Mouse (Mus musculus): Measurements from ENCODE around the gene Slc6a12. TPM values are rescaled to one million over a fixed set of nuclear protein-coding genes. Genes with fewer than 3 reads are reported as not detected.
A peak's percentile ranks its signal among the peaks of the same experiment; 100 is the strongest.

Slc6a12 gene
- total and polyA plus RNA-seq, 3 experiments: not detected

DNA sequence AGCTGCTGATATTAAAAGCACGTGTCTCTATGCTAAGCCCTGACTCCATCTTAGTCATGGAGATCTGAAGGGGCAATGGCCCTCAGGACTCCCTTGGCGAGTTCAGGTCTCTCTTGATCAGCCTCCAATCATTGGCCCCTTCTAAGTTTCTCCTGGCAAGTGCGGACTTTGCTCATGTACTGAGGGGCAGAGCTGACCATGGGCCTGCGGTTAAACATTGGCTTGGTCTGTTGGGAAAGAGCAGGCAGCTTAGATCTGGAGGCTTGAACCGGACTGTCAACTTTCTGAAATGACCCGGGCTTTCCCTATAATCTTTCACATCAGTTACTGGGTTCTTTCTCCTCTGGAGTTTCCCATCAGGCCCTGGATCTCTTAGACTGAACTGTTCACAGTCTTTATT is 31.9 kb upstream of the Slc6a12 start:
- TF ChIP-seq MAX (IDR thresholded peaks at IDR 0.05; ENCODE audit: low read length) (no peak), MAFK (IDR thresholded peaks at IDR 0.05; ENCODE audit: borderline replicate concordance, low read depth, low read length) (no peak), POLR2AphosphoS2 (IDR thresholded peaks at IDR 0.05; ENCODE audit: low read length) (no peak), RAD21 (IDR thresholded peaks at IDR 0.05; ENCODE audit: low read depth, low read length) (no peak), NRF1 (IDR thresholded peaks at IDR 0.05; ENCODE audit: insufficient read depth, low read depth, low read length, poor library complexity, severe bottlenecking) (no peak), ZC3H11A (IDR thresholded peaks at IDR 0.05; ENCODE audit: low read depth, low read length) (no peak), NELFE (IDR thresholded peaks at IDR 0.05; ENCODE audit: low read depth, low read length) (no peak), ZMIZ1 (IDR thresholded peaks at IDR 0.05; ENCODE audit: low read depth, low read length) (no peak), BHLHE40 (IDR thresholded peaks at IDR 0.05; ENCODE audit: borderline replicate concordance, low read depth, low read length) (no peak), ZNF384 (IDR thresholded peaks at IDR 0.05; ENCODE audit: low read depth, low read length) (no peak), SIN3A (IDR thresholded peaks at IDR 0.05; ENCODE audit: low read length) (no peak), MYC (IDR thresholded peaks at IDR 0.05; ENCODE audit: low read depth, low read length) (no peak), CHD1 (IDR thresholded peaks at IDR 0.05; ENCODE audit: low read depth, low read length) (no peak), GATA1 (IDR thresholded peaks at IDR 0.05; ENCODE audit: low read depth, low read length) (no peak), POLR2A (IDR thresholded peaks at IDR 0.05; ENCODE audit: control insufficient read depth in 1 of 2, insufficient read depth in 1 of 2, low read depth in 1 of 2, low read length in 2 of 2, poor library complexity in 1 of 2) (no peak), ETS1 (IDR thresholded peaks at IDR 0.05; ENCODE audit: low read depth, low read length) (no peak), CHD2 (IDR thresholded peaks at IDR 0.05; ENCODE audit: low read length) (no peak), ZKSCAN1 (IDR thresholded peaks at IDR 0.05; ENCODE audit: low read depth, low read length) (no peak), USF2 (IDR thresholded peaks at IDR 0.05; ENCODE audit: borderline replicate concordance in 1 of 2, insufficient read depth in 1 of 2, low read depth in 1 of 2, low read length in 2 of 2) (no peak)
- Histone ChIP-seq H3K9me3 (replicated peaks; ENCODE audit: insufficient read depth, low read length) (no peaks in the 10 kb centered on the region), H3K9ac (ENCODE audit: control insufficient read depth, low read depth, low read length, poor library complexity, severe bottlenecking) (no peak overlapping the region), H3K4me3 (ENCODE audit: control insufficient read depth in 1 of 2, insufficient read depth in 1 of 2, low read depth in 2 of 2, low read length in 2 of 2) (no peak overlapping the region), H3K27ac (ENCODE audit: control insufficient read depth, low read depth, low read length) (no peak overlapping the region), H3K36me3 (ENCODE audit: control insufficient read depth in 1 of 2, insufficient read depth in 2 of 2, low read length in 2 of 2) (no peaks in the 10 kb centered on the region), H3K27me3 (ENCODE audit: control insufficient read depth in 1 of 2, insufficient read depth in 2 of 2, low read length in 2 of 2) (peaks cover 4 to 6% of the 10 kb centered on the region in 2 experiments), H3K79me2 (ENCODE audit: control insufficient read depth, insufficient read depth, low read length, poor library complexity) (no peaks in the 10 kb centered on the region), H3K4me1 (ENCODE audit: control insufficient read depth in 1 of 2, insufficient read depth in 2 of 2, low read length in 2 of 2) (no peaks in the 10 kb centered on the region)
- DNase-seq (ENCODE audit: low read depth, low spot score): no peak

DNA sequence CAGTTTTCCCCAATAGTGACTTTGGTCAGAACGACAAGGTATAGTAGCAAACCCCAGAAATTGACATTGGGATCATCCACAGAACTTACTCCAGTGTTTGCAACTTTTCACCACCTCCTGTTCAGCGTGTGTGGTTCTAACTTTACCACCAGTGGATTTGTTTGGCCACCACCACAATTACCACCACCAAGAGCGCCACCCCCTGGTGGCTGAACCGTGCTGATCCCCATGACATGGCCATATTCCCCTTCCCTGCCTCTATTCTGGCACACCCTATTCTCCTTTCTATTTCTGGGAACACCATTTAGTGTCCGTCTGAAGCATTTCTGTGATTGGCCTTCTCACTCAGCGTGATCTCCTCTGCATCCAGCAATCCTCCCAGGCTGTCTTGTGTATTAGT is 23.8 kb upstream of the Slc6a12 start:
- Histone ChIP-seq H3K27ac (ENCODE audit: control insufficient read depth, low read depth, low read length) (no peak overlapping the region), H3K4me1 (ENCODE audit: control insufficient read depth in 1 of 2, insufficient read depth in 2 of 2, low read length in 2 of 2) (no peaks in the 10 kb centered on the region), H3K27me3 (ENCODE audit: control insufficient read depth in 1 of 2, insufficient read depth in 2 of 2, low read length in 2 of 2) (peaks cover 0 to 3% of the 10 kb centered on the region in 2 experiments; a peak in 1 of 4 replicates), H3K36me3 (ENCODE audit: control insufficient read depth in 1 of 2, insufficient read depth in 2 of 2, low read length in 2 of 2) (no peaks in the 10 kb centered on the region), H3K9me3 (replicated peaks; ENCODE audit: insufficient read depth, low read length) (no peaks in the 10 kb centered on the region), H3K4me3 (ENCODE audit: control insufficient read depth in 1 of 2, insufficient read depth in 1 of 2, low read depth in 2 of 2, low read length in 2 of 2) (no peak overlapping the region), H3K9ac (ENCODE audit: control insufficient read depth, low read depth, low read length, poor library complexity, severe bottlenecking) (no peak overlapping the region), H3K79me2 (ENCODE audit: control insufficient read depth, insufficient read depth, low read length, poor library complexity) (no peaks in the 10 kb centered on the region)
- DNase-seq (ENCODE audit: low read depth, low spot score): no peak
- peak in 2 of 3 experiments; percentile 20 to 32; a peak in 3 of 6 replicates for TF ChIP-seq CTCF (IDR thresholded peaks at IDR 0.05 in 2 of 3, conservative IDR thresholded peaks at IDR 0.05 in 1 of 3; ENCODE audit: control insufficient read depth in 1 of 3, insufficient read depth in 1 of 3, low read depth in 2 of 3, low read length in 3 of 3, poor library complexity in 1 of 3, severe bottlenecking in 1 of 3)
- no peak; the same call in 1 of the 2 replicates for TF ChIP-seq RAD21 (IDR thresholded peaks at IDR 0.05; ENCODE audit: low read depth, low read length)
- TF ChIP-seq ZNF384 (IDR thresholded peaks at IDR 0.05; ENCODE audit: low read depth, low read length): no peak
- peak; percentile 28 for TF ChIP-seq SMC3 (IDR thresholded peaks at IDR 0.05; ENCODE audit: low read depth, low read length)
